Mouse (Mus musculus): ENCODE measurements at regions not wholly inside any gene's neighbourhood (a gene's known extent, or its start where the extent isn't known, plus 50 kb on each side); places are given as distances from the start of the nearest gene placed in this dataset.

- TF ChIP-seq USF1 (IDR thresholded peaks at IDR 0.05; ENCODE audit: low read depth) (no peak), MYOD1 (IDR thresholded peaks at IDR 0.05; ENCODE audit: control insufficient read depth in 1 of 3, insufficient read length in 2 of 3, low read depth in 2 of 3) (no peak), TCF12 (IDR thresholded peaks at IDR 0.05; ENCODE audit: insufficient read depth, poor library complexity, severe bottlenecking) (no peak), POLR2A (IDR thresholded peaks at IDR 0.05; ENCODE audit: insufficient read length, low read depth) (no peak), TCF3 (IDR thresholded peaks at IDR 0.05; ENCODE audit: insufficient read length, low read depth) (no peak), CEBPB (IDR thresholded peaks at IDR 0.05; ENCODE audit: insufficient read depth, poor library complexity, severe bottlenecking) (no peak), MAX (IDR thresholded peaks at IDR 0.05; ENCODE audit: low read depth) (no peak), E2F4 (IDR thresholded peaks at IDR 0.05; ENCODE audit: insufficient read depth) (no peak), POLR2AphosphoS2 (IDR thresholded peaks at IDR 0.05; ENCODE audit: insufficient read length, low read depth) (no peak), SRF (IDR thresholded peaks at IDR 0.05; ENCODE audit: control insufficient read depth, insufficient read length, low read depth) (no peak), MYOG (IDR thresholded peaks at IDR 0.05; ENCODE audit: control insufficient read depth in 1 of 3, insufficient read depth in 1 of 3, insufficient read length in 2 of 3, low read depth in 2 of 3) (no peak)
Observed at GRCm38 (mm10) chr5:116894575-116894974, 221.3 kb downstream of the Suds3 start.

All from myocyte (in vitro differentiated cells).